Mouse (Mus musculus) B cell, adult 2 months (primary cell): ENCODE measurements around the gene Foxi1.
"Not testable (repeated sequence)": the region's sequence is repeated elsewhere in the genome, so short reads cannot be mapped to it uniquely, and the experiment has no call there.

Experiments
- DNase-seq, 2 experiments: peaks; one replicate each; pipeline ENCODE4 v3.0.0; 2022

Gene Foxi1

DNA sequence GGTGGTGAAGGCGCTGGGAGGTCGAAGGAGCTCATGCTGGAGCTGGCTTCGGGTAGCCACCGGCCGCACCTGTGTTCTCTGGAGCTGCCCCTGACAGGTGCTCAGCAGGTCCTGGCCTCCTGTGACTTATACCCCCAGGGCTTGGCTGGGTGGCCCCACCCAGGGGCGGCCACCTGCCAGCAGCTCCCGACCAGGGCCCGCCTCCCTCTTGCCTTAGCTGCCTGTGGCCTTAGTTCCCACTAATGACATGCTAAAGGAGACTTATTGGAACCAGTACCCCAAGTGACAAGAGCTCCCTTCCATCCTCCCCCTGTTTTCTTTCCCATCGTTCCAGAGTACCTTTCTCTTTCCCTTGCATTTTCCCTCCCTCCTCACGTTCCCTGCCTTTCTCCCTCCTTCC lies at the start of gene Foxi1:
TSS of gene Foxi1 (minus strand) at position 101 of the 400 bp plus-strand sequence.
- no peak for DNase-seq

GRCm38 (mm10) chr11:34242979-34243378 lies 35.1 kb upstream of the Foxi1 start:
- DNase-seq = no peak

DNA sequence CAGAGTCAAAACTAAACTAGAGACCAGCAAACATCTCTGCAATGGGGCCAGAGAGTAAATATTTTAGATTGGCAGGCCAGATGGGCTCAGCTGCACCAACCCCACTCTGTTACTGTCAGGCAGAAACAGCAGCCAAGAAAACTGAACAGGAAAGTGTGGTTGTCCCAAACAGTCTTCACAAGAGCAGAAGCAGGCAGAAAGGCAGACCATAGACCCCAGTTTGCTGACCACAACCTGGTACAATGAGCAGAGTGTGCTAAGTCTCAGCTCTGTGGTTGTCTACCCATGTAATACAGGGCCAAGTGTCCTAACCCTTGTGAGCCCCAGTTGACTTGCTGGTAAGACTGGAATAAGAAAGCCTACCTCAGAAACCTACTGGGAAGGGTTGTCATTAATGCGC lies 32.4 kb upstream of the Foxi1 start:
- no peak for DNase-seq

DNA sequence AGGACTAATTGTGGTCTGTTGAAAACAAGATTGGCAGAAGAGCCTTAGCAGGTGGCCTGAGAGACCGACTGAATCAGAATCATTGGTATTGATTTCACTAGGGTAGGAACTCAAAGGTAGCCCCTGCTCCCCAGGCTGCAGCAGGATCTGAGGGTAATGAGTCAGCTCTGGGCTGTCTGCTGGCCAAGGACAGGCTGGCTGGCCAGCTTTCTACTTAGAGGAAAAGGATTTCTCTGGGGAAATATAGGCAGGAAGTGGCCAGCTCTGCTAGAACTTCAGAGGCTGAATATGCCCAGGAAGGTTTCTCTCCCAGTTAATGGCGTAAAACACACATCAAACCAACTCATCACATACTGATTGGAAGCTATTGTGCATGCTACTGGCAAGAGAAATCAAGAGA lies 31.8 kb upstream of the Foxi1 start:
- DNase-seq = no peak

GRCm38 (mm10) chr11:34236885-34237284 lies 29.0 kb upstream of the Foxi1 start:
- DNase-seq = no peak

DNA sequence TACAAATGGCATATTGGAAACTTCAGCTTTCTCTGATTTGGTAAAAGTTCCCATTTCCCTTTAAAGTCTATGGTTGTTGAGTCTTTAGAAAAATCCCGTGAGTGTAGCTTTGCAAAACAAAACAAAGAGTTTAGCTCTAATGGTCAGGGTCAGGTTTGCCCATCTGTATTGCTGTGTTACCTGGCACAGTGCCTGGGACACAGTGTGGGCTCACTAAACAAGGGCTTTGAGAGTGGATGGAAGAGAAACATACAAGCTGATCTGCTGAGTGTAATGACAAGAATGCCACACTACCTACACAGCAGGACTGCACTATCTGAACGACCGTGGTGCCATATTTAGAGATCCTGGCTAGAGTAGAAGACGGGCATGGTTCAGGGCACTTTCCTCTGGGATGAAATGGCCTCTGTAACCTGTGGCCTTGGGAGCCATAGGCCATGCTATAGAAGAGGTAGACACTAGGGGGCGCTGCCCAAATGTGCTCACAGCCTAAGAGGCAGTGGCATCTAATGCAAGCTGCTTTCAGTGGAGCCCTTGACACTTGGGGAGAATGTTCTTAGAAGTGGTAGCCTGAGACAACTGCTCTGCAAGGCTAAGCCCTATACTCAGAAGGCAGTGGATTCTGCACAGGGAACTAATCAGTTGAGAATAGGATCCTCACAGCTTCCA lies 28.3 kb upstream of the Foxi1 start:
- DNase-seq = peak; percentile 53 to 58

GRCm38 (mm10) chr11:34228758-34229364 lies 21.0 kb upstream of the Foxi1 start:
- DNase-seq = peak; percentile 64 to 67

DNA sequence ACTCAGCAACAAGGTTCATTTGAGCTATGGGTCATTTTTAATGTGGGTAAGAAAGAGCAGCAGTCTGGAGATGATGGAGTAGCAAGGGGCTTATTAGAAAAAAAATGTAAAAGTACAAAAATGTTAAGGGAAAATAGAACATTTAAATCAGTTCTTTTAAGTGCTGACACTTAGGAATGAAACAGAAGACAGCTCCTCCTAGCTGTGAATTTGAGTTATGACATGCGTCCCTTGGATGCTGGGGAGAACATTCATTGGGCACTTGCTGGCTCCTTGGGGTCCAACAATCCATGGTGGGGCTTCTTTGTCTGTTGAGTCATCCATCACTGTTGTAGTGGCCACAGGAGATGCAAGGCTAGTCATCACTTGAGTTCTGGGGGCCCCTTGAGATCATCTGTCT lies 19.3 kb upstream of the Foxi1 start:
- DNase-seq = peak in 1 of 2 experiments; percentile 11

- not testable (repeated sequence) for DNase-seq
Observed at GRCm38 (mm10) chr11:34220596-34220995, 12.7 kb upstream of the Foxi1 start.

DNA sequence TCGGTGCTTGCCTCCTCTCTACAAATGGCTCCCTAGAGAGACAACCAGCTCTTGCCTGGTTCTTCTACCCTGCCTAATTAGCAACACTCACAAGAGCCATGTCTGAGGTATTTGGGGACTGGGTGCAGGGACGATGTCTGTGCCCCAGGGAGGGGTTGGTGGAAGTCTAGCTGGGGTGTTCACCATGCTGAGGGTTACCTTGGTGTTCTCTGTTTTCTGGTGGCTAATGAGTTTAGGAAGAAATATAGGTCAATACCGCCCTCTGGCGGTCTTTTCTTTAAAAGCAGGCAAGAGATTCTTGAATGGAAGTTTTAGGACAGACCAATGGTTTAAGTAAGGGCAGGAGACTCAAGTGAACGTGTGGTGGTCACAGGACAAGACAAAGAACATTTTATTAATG lies 5.0 kb upstream of the Foxi1 start:
- DNase-seq = peak; percentile 67 to 69

DNA sequence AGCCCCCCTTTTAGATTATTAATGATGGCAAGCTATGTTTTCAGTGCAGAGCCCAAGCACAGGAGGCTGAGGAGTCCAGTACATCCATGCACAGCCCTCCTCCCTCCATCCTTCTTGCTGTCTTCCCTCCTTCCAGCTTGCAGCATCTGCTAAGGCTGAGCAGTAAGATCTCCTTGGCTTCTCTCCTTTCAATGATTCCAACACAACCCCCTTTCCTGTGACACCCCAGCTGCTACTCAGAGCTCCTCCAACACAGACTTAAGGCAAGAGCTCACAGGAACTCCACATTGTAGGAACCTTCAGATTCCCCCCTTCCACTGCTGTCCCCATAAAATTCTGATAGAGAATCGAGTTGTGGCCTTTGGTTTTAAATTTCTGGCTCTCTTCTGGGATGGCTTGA lies 5.1 kb downstream of the Foxi1 start:
- no peak for DNase-seq

GRCm38 (mm10) chr11:34195142-34195541 lies 12.7 kb downstream of the Foxi1 start:
- no peak for DNase-seq

DNA sequence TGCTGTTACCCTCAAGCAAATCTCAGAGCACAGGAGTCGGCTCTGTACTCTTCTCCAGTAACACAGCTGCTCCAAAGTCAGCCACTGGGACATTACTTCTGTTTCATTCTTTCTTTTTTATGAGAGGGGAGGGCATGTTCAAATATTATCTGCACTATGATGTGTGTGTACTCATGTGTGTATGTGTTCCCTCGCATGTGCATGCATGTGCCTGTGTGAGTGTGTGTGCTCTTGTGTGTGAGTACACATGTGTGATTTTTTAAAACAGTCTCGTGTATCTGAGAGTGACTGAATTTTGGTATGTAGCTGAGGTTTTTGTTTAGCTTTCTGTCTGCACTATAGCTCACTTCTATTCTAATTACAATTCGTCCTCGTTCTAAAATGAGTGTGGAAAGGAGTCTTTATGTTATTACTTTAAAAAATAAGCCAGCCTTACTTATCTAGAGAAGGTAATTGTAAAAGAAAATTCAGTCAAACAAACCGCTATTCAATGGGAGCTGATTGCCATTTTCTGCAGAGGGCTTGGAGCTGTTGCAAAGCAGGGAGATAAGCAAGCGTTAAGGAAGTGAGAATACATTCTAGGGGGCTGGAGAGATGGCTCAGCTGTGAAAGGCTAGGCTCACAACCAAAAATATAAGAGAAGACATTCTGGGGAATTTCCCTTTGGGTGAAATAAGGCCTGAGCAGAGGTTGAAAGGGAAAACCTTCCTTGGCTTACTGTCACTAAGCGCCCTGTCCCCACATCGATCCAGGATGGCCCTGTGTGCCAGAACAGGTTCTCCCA lies 13.5 kb downstream of the Foxi1 start:
- DNase-seq = no peak

DNA sequence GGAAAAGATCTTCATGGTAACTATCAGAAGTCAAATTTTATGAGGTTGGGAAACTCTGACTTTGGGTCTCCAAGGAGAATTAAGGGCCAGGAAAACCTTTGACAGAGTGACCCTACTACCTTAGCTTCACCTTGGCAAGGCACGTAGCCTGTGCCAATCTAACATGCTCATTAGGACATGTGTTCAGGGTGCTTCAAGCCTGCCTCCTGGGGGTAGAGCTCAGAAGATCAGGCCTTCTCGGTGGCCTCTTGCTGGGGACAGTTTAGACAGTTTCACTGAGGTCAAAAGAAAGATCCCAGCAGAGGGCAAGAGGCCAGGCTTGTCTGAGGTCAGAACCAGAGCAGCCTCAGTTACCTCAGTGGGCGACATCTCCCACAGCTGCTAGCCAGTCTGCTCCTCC lies 14.2 kb downstream of the Foxi1 start:
- no peak for DNase-seq

DNA sequence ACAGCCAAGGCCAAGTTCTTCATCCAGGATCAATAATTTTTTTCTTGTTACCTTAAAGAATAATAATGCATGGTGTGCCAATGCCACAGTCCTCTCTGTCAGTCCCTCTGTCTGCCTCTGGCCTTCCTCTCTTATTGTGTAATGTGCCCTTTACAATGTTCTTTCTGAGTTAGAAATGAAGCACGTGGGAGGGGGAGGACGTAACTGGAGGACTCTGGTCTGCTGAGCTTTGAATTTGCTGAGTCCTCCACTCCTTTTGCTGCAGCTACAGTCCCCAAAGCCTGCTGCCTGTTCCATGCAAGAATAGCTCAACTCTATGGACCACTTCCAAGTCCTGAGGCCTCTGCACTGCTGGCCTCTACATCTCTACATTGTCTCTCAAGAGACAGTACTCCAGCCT lies 23.6 kb downstream of the Foxi1 start:
- no peak for DNase-seq

DNA sequence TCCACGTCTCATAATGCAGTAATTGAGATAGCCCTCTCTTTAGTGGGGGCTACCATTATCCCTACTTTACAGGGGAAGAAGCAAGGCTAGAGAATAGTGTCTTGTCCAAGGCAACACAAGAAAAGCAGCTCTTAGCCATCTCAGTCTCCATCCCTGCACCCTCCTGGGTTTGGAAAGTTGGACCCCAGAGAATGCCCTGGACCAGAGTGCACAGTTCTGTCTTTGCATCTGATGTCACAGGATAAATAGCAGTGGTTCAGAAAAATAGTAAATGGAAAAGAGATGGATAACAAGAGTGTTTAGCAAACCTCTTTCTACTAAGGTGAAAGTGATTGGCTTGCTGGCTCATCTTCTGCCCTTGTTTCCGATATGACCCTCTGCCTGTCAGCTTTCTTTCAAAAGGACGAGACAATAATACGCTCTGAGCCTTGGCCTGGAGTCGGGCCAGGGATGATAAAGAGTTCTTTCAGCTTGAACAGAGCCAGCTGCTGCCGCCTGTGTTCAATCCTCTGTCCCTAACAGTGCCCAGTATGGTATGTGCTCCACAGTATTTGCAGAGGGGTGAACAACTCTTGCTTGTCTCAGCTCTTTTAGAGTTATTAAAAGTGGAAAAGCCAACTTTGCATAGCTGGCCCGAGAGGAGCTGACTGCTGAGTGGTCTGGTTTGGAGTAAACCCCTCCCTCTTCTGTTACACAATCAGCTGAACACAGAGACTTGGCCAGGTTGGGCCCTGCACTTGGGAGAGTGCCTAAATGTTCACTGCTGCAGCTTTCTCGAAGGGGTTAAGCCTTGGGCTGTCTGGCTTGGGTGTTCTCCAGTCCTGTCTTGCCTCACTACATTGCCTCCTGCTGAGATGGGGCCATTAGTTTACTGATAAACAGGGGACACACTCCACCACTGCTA lies 26.4 kb downstream of the Foxi1 start:
- no peak for DNase-seq

- DNase-seq = no peak
Observed at GRCm38 (mm10) chr11:34178752-34179151, 29.1 kb downstream of the Foxi1 start.

DNA sequence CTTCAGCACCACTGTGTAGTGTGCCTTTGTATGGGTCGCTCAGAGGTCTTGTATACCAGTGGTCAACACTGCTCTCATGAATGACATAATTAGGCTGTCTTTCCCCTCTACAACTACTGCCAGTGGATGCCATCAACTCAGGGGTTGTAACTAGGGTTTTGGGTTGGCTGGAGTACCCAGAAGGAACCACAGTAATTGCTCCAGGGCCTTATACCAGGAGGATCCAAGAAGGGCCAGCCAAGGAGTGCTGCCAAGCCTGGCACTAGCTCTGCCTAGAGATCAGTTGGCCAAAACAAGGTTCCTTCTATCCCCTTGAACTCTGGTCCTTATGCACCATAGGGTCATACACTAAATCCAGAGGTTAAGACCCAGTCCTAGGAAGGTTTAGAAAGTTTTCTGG lies 31.5 kb downstream of the Foxi1 start:
- DNase-seq = no peak

DNA sequence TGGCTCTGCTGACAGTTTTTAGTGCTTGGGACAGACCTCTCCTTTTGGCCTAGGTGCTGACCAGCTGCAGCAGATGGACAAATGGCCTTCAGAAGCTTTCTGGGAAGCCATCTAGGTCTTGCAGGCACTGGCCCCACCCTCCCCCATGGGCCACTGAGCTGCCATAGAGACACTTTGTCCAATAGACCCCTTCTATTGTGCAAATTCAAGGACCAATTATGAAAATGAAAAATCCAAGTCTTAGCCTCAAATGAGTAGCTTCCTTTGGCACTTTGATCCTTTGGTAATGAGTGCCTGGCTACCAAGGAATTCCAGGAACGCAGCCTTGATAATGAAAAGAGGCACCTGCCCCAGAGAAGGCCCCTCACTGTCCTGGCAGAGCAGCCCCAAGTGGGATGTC lies 36.7 kb downstream of the Foxi1 start:
- no peak for DNase-seq

- no peak for DNase-seq
Observed at GRCm38 (mm10) chr11:34169464-34169894, 38.4 kb downstream of the Foxi1 start.

- no peak for DNase-seq
Observed at GRCm38 (mm10) chr11:34166392-34166791, 41.5 kb downstream of the Foxi1 start.

- no peak for DNase-seq
Observed at GRCm38 (mm10) chr11:34165278-34165677, 42.6 kb downstream of the Foxi1 start.

- DNase-seq = no peak
Observed at GRCm38 (mm10) chr11:34158916-34159315, 49.0 kb downstream of the Foxi1 start.
